Mouse (Mus musculus) adrenal gland, adult 10 weeks (tissue): ENCODE data around the gene Gm10518. TPM values are rescaled to one million over a fixed set of nuclear protein-coding genes. Genes with fewer than 3 reads are reported as not detected.

ENCODE experiments used
- polyA plus RNA-seq: library from polyadenylated mRNA; stranded (reverse); fragments of 350-450 nt; fragmentation: Illumina TruSeq; extraction: RNeasy Lipid Tissue Mini Kit (QIAGEN cat#74804); gene quantifications from one replicate; pipeline ENCODE4 v1.2.3, GENCODE M21; 2014; ENCODE audit warnings: low read depth, low replicate concordance

Gm10518 gene
- polyA plus RNA-seq: not detected

GRCm38 (mm10) chr1:179802610-179803512 is at the start of gene Gm10518:
Gene Gm10518, plus strand, starts transcription at chr1:179803376.

GRCm38 (mm10) chr1:179803513-179804139 is 450 bp downstream of the Gm10518 start, which contains the start of gene Ahctf1:
Gene Ahctf1, minus strand, starts transcription at chr1:179803680.

Other genes starting within 250 kb of the Gm10518 start
- gene Sccpdh, start 135.2 kb upstream of the Gm10518 start, polyA plus RNA-seq: 144 TPM
- not detected for gene Kif28, start 58.1 kb upstream of the Gm10518 start, polyA plus RNA-seq
- gene Ahctf1, start 304 bp downstream of the Gm10518 start, polyA plus RNA-seq: 75.5 TPM
- 122 TPM for gene Cdc42bpa, start 157.1 kb downstream of the Gm10518 start, polyA plus RNA-seq